Mouse (Mus musculus): ENCODE measurements around the gene Serpinb9.

DNA sequence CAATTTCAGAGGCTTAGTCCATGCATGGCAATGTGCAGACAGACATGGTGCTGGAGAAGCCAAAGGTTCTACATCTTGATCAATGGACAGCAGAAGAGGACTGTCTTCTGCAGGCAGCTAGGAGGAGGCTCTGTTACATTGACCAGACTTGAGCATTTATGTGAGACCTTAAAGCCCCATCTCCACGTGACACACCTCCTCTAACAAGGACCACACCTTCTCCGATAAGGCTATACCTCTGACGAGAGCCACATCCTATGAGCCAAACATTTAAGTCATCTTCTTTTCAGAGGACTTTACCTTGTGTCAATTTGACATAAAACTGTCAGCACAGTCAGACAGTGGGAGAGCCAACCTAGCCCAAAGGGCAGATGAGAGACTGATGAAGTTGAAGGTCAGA, 32.3 kb upstream of the Serpinb9 start:
- TF ChIP-seq POLR2A (IDR thresholded peaks at IDR 0.05; ENCODE audit: low read depth, low read length) (no peak), CTCF (IDR thresholded peaks at IDR 0.05; ENCODE audit: extremely low read depth, insufficient read length, insufficient replicate concordance, low read depth, low read length) (no peak)
